Mouse (Mus musculus) 3134 (cell line): ENCODE measurements at regions not wholly inside any gene's neighbourhood (a gene's known extent, or its start where the extent isn't known, plus 50 kb on each side); places are given as distances from the start of the nearest gene placed in this dataset.
"Not testable (repeated sequence)": the region's sequence is repeated elsewhere in the genome, so short reads cannot be mapped to it uniquely, and the experiment has no call there.

Experiments
- DNase-seq: peaks from one replicate; pipeline ENCODE4 v3.0.0-alpha.2; 2011; ENCODE audit warnings: low spot score; ENCODE audit not compliant: insufficient read length; ENCODE audit errors: extremely low read depth

DNA sequence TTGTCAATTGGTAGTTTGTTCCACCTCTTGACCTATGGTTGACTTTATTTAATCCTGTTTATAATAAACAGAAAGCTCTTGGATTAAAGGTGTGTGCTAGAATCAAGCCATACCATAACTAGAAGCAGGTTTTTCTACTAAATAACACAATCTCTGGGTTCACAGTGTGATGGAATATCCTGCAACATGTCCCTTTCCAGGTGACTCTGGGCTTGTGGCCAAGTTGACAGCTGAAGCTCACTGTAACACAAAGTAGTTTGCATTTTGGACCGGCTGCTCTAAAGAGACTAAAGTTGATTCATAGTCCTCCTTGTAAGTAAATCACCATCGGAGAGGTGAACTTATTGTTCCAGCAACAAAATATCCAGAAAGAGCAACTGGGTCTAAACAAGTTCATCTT is 149.3 kb upstream of the Kctd3 start:
- no peak for DNase-seq

DNA sequence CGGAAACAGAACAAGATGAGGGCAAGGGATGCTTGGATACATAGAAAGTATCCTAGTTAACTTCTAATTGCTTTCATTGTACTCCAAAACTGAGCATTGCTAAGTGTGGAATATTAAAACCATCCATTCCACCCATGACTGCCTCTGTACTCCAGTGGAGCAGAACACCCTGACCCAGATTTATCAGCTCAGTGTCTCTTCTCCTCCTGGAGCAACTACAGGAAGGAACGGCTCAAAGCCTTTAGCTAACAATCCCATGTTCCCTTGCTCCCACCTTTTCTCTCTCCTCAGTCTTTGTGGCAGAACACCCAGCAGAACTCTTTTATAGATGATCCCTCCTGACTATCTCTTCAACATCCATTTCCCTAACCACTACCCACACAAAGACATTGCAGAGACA is 146.7 kb upstream of the Kctd3 start:
- no peak for DNase-seq

DNA sequence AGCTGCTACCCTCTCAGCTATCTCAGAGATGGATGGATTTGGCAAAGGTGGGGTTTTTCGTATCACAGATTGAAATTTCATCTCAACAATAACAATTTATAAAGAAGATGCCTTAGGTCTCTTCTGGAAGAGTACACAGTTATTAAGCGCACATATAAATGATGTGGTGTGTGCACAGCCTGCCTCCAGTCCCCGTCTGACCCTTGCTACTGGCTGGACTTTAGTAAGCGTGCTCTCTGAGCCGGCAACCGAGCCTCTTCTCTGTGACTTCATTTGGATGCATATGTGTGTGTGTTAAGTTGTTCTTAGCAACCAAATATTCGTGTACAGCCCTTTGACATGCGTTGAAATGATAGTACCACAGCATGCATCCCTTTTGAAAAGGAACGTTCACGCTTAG is 145.5 kb upstream of the Kctd3 start:
- DNase-seq, result no peak

DNA sequence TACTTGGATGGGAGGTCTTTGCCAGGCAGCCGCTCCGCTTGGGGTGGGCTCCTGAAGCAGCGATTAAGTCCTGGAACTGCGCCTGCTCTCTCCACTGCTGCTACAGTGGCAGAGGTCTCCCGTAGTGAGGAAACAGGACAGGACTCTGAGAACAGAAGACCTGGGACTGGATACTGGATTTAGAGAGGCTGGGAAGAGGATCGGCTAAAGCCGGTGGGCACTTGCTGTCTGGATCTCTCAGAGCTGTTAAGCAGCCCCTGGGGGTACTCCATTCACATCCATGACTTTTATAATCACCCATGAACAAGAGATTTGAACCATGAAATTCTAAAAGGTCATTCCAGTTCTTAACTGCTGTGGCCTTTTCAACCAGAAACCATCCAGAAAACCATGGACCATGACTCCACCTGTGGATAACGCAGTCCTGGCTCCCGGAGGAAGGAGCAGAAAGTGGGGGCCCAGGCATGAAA is 135.4 kb upstream of the Kctd3 start:
- DNase-seq, result no peak

DNA sequence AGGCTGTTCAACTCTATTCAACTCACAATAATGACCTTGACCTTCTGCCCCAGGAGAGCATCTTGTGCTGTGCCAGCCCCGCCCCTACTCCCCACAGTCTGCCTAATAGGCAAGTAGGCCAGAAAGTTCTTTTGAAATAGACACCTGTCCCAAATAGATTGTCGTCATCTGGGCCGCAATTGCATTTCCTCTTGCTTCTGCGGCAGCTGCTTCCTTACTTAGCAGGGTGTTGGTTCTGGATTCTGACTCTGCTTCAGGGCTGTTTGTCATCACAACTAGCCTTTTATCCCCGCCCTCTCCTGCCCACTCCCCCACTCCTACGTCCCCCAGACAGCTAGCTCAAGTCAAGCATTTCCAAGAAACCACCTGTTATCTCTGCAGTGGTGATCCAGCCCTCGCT is 134.9 kb upstream of the Kctd3 start:
- no peak for DNase-seq

DNA sequence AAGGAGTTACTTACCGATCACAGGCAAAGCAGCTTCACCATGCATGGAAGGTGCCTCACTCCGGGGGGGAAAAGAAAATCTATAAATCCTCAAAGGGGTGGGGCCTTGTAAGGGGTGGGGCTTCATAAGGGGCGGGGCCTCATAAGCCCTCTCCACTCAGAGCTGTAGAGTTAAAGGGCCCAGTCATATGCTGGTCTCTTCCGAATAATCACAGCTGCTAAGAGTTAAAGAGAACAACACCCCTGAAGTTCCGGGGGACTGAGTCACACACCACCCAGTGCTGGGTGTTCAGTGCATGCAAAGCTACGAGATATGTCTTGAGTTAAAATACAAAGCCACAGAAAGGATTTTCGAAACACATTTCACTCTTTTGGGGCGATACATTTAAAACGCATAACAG is 134.1 kb upstream of the Kctd3 start:
- no peak for DNase-seq

DNA sequence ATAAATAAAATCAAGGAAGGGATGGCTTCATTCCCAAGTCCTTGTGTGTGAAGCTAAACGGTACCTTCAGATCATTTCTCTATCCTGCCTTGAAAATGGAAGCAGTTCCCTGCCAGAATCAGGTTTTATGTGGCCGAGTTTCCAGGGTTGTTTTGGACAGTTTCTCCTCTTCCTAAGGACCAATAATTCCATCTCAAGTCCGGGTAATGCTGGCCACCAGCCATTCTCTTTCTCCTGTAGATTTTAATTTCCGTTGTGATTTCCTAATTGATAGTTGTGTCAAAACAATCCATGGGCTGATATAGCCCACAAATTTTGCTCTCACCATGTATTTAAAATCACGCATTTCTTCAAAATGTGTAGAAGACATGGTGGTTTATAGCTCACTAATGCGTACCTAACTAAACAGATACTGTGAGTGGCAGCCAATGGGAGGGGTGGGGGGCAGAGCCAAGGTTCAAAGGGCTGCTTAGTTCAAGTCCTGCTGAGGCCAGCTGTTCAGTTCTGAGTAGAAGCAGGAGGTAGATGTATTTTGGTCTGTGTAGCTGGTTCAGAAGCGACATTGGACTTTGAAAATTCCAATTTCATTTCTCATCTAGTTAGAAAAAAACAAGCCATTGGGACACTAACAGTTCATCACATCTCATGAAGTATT is 129.2 kb upstream of the Kctd3 start:
- no peak for DNase-seq

DNA sequence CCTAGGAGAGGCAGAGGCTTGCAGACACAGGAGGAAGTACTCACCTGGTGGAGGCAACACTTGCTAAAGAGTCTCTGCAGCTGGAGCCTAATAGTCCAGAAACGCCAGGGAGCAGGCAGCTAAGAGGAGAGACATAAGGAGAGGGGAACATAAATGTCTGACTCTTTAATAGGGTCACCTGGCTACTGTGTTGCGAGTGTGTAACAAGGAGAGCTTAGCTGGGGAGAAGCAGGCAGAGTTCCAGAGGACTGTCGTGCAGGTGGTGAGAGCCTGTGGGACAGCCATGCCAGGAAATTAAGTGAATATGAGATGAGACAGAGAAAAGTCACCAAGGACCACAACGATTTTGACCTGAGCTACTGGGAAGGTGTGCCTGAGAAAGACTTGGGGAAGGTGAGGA is 128.2 kb upstream of the Kctd3 start:
- DNase-seq, result no peak

DNA sequence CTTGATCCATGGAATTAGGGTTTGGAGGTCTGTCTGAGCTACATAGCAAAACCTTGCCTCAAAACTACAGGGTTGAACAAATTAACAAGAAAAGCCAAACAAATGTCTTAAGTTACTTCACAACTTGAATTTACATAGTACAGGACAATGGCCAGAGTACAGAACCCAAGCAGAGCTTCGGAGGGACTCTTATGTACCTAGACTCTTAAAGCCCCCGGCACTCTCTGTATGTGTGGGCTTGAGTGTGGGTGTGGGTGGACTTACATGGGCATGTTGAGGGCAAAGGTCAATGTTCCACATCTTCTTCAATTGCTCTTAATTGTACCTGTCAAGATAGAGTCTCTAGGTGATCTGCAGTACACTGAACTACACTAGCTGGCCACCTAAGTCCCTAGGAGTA is 121.1 kb upstream of the Kctd3 start:
- no peak for DNase-seq

DNA sequence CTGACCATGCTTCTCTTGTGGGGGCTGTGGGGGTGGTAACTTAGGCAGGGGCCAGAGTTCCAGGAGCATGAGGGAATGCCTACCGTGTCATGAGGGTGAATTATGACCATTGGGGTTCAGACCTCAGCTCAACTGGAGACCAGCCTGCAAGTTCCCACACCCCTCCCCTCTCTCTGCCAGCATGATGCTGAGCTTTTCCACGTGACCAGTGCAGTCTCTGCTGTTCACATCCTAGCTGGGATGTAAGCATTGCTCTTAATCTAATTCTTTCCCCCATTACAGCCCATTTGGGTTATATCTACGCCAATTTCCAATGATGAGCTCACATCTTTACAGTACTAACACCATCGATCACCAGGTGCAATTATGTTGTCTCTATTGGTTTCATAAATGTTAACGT is 120.6 kb upstream of the Kctd3 start:
- DNase-seq, result not testable (repeated sequence)

DNA sequence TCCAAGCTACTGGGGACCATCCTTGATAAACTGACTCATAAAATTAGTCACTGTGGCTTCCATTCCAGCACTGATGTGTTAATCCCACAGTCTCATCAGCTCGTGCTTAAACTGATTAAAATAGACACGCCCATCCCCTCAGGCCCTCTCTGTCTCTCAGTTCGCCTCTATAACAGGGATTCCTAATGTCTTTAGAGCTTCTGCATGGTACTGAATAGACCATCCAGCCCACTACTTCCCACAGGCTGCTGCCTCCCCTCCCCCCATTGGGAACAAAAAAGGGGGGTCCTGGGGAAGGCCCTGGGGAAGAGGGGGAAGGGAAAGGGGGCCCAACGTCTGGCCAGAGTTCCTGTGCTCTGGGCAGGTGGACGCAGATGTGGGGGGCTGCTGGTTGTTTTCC is 119.7 kb upstream of the Kctd3 start:
- DNase-seq, result no peak

DNA sequence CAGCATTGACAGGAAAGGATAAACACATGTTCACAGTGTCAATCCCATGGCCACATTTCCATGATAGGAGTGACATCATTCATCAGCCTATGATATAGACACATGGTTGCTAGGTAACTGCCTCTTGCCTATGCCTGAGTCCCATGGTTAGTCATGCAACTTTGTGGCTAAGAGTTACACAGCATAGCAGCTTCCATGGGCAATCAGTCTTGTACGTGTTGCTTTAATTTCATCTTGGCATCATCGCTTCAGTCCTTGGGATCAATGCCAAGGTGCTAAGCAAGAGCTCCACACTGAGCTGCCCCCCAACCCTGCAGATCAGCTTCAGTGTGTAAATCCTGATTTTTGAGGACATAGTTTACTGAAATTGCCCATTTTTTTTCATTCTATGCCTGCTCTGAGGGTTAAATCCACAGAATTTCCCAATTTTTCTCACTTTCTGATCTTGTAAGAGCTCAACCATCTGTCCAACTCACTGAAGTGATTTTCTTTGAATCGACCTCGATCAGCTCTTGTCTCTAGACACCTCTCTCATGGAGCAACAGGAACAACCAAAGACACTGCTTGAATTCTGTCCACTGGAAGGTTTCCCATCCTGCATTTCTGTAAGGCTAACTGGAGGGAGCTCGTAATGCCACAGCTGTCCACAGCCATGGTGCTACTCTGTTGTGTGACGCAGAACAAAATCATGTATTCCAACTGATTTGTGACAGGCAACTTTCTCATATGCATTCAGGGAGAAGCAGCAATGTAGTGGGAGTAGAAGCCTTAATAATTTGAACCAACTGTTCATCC is 112.5 kb upstream of the Kctd3 start:
- no peak for DNase-seq

DNA sequence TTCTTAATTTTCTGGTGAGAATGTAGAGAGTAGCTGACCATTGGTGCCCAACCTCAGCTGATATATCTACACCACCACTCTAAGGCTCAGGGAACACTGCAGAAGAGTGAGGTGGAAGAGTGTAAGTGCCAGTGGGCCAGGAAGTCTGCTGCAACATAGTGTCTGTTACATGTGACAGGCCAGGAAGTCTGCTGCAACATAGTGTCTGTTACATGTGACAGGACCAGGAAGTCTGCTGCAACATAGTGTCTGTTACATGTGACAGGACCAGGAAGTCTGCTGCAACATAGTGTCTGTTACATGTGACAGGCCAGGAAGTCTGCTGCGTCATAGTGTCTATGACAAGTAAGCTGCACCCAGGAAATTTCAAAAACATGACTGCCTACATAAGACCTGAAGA is 111.4 kb upstream of the Kctd3 start:
- DNase-seq, result not testable (repeated sequence)

DNA sequence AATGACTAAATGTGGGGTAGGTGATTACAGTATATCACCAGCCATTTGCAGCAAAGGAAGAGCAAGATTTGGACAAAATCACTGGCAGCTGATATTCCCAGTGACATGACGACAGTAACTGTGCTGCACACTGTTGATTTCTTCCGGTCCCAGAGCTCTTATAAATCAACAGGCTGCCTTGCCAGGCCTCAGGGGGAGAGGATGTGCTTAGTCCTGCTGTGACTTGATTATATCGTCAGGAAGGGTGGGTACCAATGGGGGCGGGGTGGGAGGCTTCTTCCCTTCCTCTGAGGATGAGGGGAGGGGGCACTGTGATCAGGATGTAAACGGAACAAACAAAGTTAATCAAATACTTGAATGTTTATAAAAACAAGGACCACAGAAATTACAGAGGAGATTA is 110.9 kb upstream of the Kctd3 start:
- DNase-seq, result no peak

DNA sequence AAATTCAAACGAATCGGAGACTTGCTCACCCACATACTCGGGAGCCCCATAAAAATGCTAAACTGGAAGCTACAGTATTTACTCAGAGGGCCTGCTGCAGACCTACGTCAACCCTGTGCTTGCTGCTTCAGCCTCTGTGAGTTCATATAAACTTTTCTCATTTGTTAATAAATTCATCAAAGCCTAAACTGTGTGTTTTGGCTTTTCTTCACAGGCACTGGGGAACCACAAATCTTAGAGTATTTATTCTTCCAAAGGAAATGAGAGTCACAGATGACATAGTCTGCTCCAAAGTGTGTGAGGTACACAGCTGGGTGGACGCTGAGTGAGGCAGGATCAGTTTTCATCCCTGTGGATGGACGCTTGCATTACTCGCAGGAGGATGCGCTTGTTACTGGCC is 108.3 kb upstream of the Kctd3 start:
- no peak for DNase-seq

DNA sequence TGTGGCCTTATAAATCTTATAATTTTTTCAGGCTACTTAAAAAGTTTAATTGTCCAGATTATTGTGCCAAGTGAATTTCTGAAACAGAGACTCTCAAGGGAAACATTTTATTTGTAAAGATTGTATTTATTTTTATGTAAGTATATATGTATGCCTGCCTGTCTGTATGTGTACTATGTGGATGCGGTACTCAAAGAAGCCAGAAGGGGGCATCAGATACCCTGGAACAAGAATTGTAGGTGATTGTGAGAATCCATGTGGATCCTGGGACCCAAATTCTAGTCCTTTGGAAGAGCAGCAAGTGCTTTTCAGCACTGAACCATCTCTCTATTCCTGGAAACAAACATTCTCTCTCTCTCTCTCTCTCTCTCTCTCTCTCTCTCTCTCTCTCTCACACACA is 107.6 kb upstream of the Kctd3 start:
- DNase-seq, result no peak

DNA sequence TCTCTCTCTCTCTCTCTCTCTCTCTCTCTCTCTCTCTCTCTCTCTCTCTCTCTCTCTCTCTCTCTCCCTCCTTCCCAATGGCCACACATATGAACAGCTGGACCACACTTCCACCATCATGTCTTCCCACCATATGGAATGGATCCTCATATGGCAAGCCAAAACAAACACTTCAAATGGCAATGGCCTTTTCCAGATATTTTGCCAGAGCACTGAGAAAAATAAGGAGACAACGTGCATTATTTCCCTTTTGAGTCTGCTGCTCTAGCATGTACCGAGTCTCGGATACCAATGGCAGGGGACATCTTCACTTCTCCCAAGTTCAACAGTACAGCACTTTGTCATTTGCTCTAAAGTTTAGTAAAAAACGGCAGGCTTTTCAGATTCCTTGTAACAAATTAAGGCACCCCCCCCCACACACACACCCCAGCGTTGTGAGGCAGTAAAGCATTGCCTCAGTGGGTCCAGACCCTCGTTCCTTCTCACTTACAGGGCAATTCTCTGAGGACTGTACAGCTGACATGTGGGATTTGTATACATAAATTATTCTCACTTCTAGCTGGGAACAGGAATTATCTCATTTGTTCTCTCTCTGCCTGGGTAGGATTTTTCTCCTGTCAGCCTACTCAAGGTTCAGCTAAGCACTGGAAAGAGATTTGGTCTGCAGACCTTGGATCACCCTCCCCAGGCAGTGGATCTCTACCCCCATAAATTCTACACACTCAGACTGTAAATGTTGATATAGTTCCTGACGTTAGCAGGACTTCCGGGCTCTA is 100.8 kb upstream of the Kctd3 start:
- DNase-seq, result no peak

DNA sequence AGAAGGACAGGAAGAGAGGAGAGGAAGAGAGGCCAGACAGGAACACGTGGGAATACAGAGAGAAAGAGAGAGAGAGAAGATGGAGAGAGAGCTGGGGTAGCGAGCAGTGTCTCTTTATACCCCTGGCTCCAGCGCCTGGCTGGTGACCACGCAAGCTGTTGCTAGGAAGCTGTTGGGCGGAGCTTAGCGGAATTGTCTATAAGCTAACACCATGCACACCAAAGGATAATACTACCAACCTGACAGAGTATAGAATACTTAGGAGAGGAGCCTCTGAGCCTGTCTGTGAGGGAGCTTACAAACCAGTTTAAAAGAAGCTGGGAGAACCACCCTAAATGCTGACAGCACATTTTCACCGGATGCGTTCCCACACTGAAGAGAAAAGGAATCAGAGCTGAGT is 100.2 kb upstream of the Kctd3 start:
- DNase-seq, result no peak

DNA sequence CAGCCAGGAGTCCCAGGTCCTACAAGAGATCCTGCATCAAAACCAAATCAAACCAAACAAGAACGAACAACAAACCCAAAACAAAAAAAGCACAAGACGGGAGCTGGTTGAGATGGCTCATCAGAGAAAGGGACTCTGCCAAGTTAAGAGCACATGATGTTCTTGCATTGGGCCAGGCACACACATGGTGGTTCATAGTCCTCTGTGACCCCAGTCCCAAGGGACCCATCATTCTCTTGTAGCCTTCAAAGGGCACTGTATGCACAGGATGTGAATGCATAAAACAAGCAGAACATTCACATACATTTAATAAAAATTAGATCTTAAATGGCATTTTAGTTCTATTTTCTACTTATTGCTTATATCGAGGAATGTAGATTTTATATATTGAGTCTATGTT is 99.5 kb upstream of the Kctd3 start:
- no peak for DNase-seq

DNA sequence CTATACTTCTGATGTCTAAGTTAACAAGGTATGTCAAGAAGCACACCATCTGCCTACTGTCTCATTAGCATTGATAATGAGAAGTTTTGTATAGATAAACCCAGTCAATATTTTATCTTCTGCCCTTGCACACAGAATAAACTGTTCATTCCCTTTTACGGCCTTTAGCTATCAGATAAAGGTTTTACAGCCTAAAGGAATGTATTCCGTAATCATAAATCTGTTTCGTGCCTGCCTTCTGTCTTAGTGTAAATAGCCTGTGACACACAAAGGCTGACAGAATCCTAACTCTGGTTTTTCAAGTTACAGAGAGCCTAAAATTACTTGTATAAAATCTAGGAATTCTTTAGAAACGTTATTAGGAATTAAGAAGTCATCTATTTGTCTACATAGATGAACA is 97.6 kb upstream of the Kctd3 start:
- no peak for DNase-seq

DNA sequence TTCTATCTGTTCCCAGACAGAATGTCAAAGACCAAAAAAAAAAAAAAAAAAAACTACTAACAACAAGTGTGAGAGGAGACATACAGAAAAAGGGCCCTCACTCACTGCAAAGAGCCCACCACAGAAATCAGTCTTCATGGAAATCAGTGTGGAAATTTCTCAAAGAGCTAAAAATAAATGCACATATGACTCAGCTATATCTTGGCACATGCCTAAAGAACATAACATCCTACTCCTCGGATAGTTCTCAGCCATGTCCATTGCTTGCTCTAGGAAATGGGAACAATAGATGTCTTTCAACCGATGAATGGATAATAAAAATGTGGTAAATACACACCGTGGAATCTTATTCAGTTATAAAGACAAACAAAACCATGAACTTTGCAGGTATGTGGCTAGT is 95.1 kb upstream of the Kctd3 start:
- no peak for DNase-seq

DNA sequence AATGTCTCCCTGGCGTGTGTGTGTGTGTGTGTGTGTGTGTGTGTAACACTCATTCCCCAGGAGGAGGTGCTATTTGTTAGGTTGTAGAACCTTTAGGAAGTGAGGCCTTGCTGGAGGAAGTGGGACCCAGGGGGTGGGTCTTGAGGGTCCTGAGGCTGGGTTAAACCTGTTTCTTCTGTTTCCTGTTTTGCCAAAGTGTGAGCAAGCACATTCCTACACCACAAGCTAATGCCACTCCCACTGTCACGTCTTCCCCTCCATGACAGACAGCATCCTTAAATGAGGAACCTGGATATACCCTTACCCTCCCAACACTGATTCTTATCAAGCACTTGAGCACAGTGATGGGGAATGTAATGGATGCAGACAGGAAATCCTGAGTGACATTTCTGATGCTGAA is 91.5 kb upstream of the Kctd3 start:
- no peak for DNase-seq
